Mouse (Mus musculus): ENCODE data around the gene Coil.

- TF ChIP-seq EP300 (optimal IDR thresholded peaks at IDR 0.05) = no peak
- TF ChIP-seq CTCF (IDR thresholded peaks at IDR 0.05; ENCODE audit: low read depth) = no peak
Measured at GRCm38 (mm10) chr11:89025603-89026002, 55.6 kb downstream of the Coil start.

Measured in stomach, postnatal 0 days (tissue).